Mouse (Mus musculus) forebrain, embryonic 16.5 days (tissue): ENCODE measurements at regions not wholly inside any gene's neighbourhood (a gene's known extent, or its start where the extent isn't known, plus 50 kb on each side); places are given as distances from the start of the nearest gene placed in this dataset.
"Not testable (repeated sequence)": the region's sequence is repeated elsewhere in the genome, so short reads cannot be mapped to it uniquely, and the experiment has no call there.

Experiments used
- ATAC-seq: fragments of 200-750 bp; cut with Nextera tagmentation; 2 replicates; pipeline ENCODE4 v1.8.0; 2017; ENCODE audit warnings: mild to moderate bottlenecking, moderate library complexity
- H3K27ac ChIP-seq: fragments of 300-500 bp; sonication (generic); 2 replicates; pipeline ENCODE4 v1.5.1; 2014; ENCODE audit warnings: low read length, control low read depth
- H3K27me3 ChIP-seq: fragments of 300-500 bp; sonication (generic); replicated peaks from 2 replicates; pipeline ENCODE4 v1.6.1; 2014; ENCODE audit warnings: low read length; ENCODE audit not compliant: control insufficient read depth, insufficient read depth
- H3K36me3 ChIP-seq: fragments of 300-500 bp; sonication (generic); 2 replicates; pipeline ENCODE4 v1.6.1; 2014; ENCODE audit not compliant: control insufficient read depth, insufficient read depth
- H3K4me1 ChIP-seq: fragments of 300-500 bp; sonication (generic); replicated peaks from 2 replicates; pipeline ENCODE4 v1.6.1; 2014; ENCODE audit warnings: low read length; ENCODE audit not compliant: control insufficient read depth, insufficient read depth
- H3K4me2 ChIP-seq: fragments of 300-500 bp; sonication (generic); 2 replicates; pipeline ENCODE4 v1.6.1; 2014; ENCODE audit warnings: mild to moderate bottlenecking, low read length, control low read depth
- H3K4me3 ChIP-seq: fragments of 300-500 bp; sonication (generic); replicated peaks from 2 replicates; pipeline ENCODE4 v1.5.1; 2014; ENCODE audit warnings: mild to moderate bottlenecking, low read length, control low read depth
- H3K9ac ChIP-seq: fragments of 300-500 bp; sonication (generic); replicated peaks from 2 replicates; pipeline ENCODE4 v1.6.1; 2014; ENCODE audit warnings: low read depth, low read length, control low read depth
- H3K9me3 ChIP-seq: fragments of 300-500 bp; sonication (generic); 2 replicates; pipeline ENCODE4 v1.6.1; 2016; ENCODE audit warnings: low read length; ENCODE audit not compliant: control insufficient read depth
- WGBS: fragments of 180-500 bp; shearing (Covaris S2); extraction: QIAGEN DNeasy Blood & Tissue Kit; methylation state at CpG from one replicate; pipeline ENCODE4 v1.1.7; 2014; 5-methylcytosine and 5-hydroxymethylcytosine counted together

GRCm38 (mm10) chr12:80055894-80056293, 56.9 kb downstream of the Zfp36l1 start:
- H3K4me2 ChIP-seq, result not testable (repeated sequence)
- 100% methylated on average over 1 of the region's 1 CpGs for WGBS

GRCm38 (mm10) chr12:80055394-80055793, 57.4 kb downstream of the Zfp36l1 start:
- H3K4me3 ChIP-seq, result no peak overlapping the region
- no peak for ATAC-seq
- 29% methylated on average over 2 of the region's 2 CpGs for WGBS
- no peak overlapping the region for H3K27ac ChIP-seq
- H3K4me1 ChIP-seq, result peaks cover 2% of the 10 kb centered on the region; the same call in 1 of the 2 replicates
- H3K4me2 ChIP-seq, result no peak overlapping the region
- H3K9me3 ChIP-seq, result no peaks in the 10 kb centered on the region
- no peak overlapping the region for H3K9ac ChIP-seq
- H3K36me3 ChIP-seq, result no peaks in the 10 kb centered on the region
- H3K27me3 ChIP-seq, result no peaks in the 10 kb centered on the region

More at GRCm38 (mm10) chr12:80055894-80056293, 56.9 kb downstream of the Zfp36l1 start:
- H3K9ac ChIP-seq, ATAC-seq, H3K4me3 ChIP-seq, H3K9me3 ChIP-seq, H3K36me3 ChIP-seq, H3K27me3 ChIP-seq, H3K4me1 ChIP-seq, H3K27ac ChIP-seq: not testable (repeated sequence)

DNA sequence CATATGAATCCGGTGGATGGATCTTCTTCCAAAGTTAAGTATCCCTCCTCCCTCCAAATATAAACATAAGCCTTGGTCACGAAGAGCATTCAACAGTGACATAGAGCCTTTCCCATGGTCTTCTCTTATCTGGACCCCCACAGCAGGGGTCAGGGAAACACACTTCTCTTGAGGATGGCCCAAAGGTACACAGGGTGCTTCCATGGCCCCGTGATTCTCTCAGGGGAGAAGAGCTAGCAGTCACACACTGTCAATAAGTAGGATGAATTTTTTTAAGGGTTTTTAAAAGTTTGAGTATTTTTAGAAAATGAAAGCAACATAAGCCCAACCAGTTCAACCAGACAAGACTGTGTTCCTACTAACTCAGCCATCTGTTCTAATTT, 58.2 kb downstream of the Zfp36l1 start:
- 95% methylated on average over 3 of the region's 3 CpGs for WGBS
- H3K27me3 ChIP-seq, result no peaks in the 10 kb centered on the region
- H3K27ac ChIP-seq, result no peak overlapping the region
- H3K4me3 ChIP-seq, result no peak overlapping the region
- no peak overlapping the region for H3K4me2 ChIP-seq
- H3K9me3 ChIP-seq, result no peaks in the 10 kb centered on the region
- no peak for ATAC-seq
- H3K4me1 ChIP-seq, result no peaks in the 10 kb centered on the region
- no peaks in the 10 kb centered on the region for H3K36me3 ChIP-seq
- H3K9ac ChIP-seq, result no peak overlapping the region

- no peak overlapping the region for H3K4me3 ChIP-seq
- H3K9me3 ChIP-seq, result no peaks in the 10 kb centered on the region
- H3K4me1 ChIP-seq, result no peaks in the 10 kb centered on the region
- H3K4me2 ChIP-seq, result no peak overlapping the region
- H3K27ac ChIP-seq, result no peak overlapping the region
- H3K36me3 ChIP-seq, result no peaks in the 10 kb centered on the region
- ATAC-seq, result no peak
- no peak overlapping the region for H3K9ac ChIP-seq
- no peaks in the 10 kb centered on the region for H3K27me3 ChIP-seq
- WGBS, result 88% methylated on average over 9 of the region's 9 CpGs
Measured at GRCm38 (mm10) chr12:80053902-80054654, 58.7 kb downstream of the Zfp36l1 start.

- H3K4me1 ChIP-seq, result no peaks in the 10 kb centered on the region
- no peak overlapping the region for H3K4me2 ChIP-seq
- H3K27ac ChIP-seq, result no peak overlapping the region
- H3K27me3 ChIP-seq, result no peaks in the 10 kb centered on the region
- ATAC-seq, result no peak
- no peaks in the 10 kb centered on the region for H3K36me3 ChIP-seq
- no peak overlapping the region for H3K9ac ChIP-seq
- H3K9me3 ChIP-seq, result no peaks in the 10 kb centered on the region
- WGBS, result 82% methylated on average over 4 of the region's 4 CpGs
- H3K4me3 ChIP-seq, result no peak overlapping the region
Measured at GRCm38 (mm10) chr12:80048215-80048979, 64.4 kb downstream of the Zfp36l1 start.

- H3K4me2 ChIP-seq, result no peak overlapping the region
Measured at GRCm38 (mm10) chr12:80046625-80047303, 66.0 kb downstream of the Zfp36l1 start.

GRCm38 (mm10) chr12:80041510-80042324, 71.1 kb downstream of the Zfp36l1 start:
- Histone ChIP-seq H3K27me3 (no peaks in the 10 kb centered on the region), H3K4me1 (no peaks in the 10 kb centered on the region), H3K9ac (no peak overlapping the region), H3K4me2 (no peak overlapping the region), H3K27ac (no peak overlapping the region), H3K36me3 (no peaks in the 10 kb centered on the region), H3K4me3 (no peak overlapping the region), H3K9me3 (no peaks in the 10 kb centered on the region)
- 81% methylated on average over 11 of the region's 11 CpGs for WGBS
- ATAC-seq, result no peak

More at GRCm38 (mm10) chr12:80046625-80047303, 66.0 kb downstream of the Zfp36l1 start:
- Histone ChIP-seq H3K36me3 (no peaks in the 10 kb centered on the region), H3K27me3 (no peaks in the 10 kb centered on the region), H3K4me3 (no peak overlapping the region), H3K4me1 (no peaks in the 10 kb centered on the region), H3K27ac (no peak overlapping the region), H3K9me3 (no peaks in the 10 kb centered on the region), H3K9ac (no peak overlapping the region)
- 57% methylated on average over 6 of the region's 6 CpGs for WGBS
- ATAC-seq, result no peak

- ATAC-seq, result no peak
- H3K27me3 ChIP-seq, result no peaks in the 10 kb centered on the region
- no peak overlapping the region for H3K4me3 ChIP-seq
- no peaks in the 10 kb centered on the region for H3K4me1 ChIP-seq
- H3K36me3 ChIP-seq, result no peaks in the 10 kb centered on the region
- H3K9me3 ChIP-seq, result no peaks in the 10 kb centered on the region
- H3K9ac ChIP-seq, result no peak overlapping the region
- no peak overlapping the region for H3K27ac ChIP-seq
- 85% methylated on average over 6 of the region's 6 CpGs for WGBS
- no peak overlapping the region for H3K4me2 ChIP-seq
Measured at GRCm38 (mm10) chr12:80041012-80041411, 71.8 kb downstream of the Zfp36l1 start.
